Mouse (Mus musculus): ENCODE data around the gene Rnf182.

Rnf182 gene

GRCm38 (mm10) chr13:43591828-43592680 lies 23.5 kb upstream of the Rnf182 start:
- TF ChIP-seq GATA4 (IDR thresholded peaks at IDR 0.05; ENCODE audit: insufficient replicate concordance, low read length), result no peak

GRCm38 (mm10) chr13:43592681-43593068 lies 22.8 kb upstream of the Rnf182 start:
- TF ChIP-seq GATA4 (IDR thresholded peaks at IDR 0.05; ENCODE audit: insufficient replicate concordance, low read length), result no peak

- TF ChIP-seq GATA4 (IDR thresholded peaks at IDR 0.05; ENCODE audit: insufficient replicate concordance, low read length), result no peak
Observed at GRCm38 (mm10) chr13:43595896-43596295, 19.6 kb upstream of the Rnf182 start.

- TF ChIP-seq GATA4 (IDR thresholded peaks at IDR 0.05; ENCODE audit: insufficient replicate concordance, low read length), result no peak
Observed at GRCm38 (mm10) chr13:43600967-43601366, 14.5 kb upstream of the Rnf182 start.

- no peak for TF ChIP-seq GATA4 (IDR thresholded peaks at IDR 0.05; ENCODE audit: insufficient replicate concordance, low read length)
Observed at GRCm38 (mm10) chr13:43602440-43602839, 13.1 kb upstream of the Rnf182 start.

- TF ChIP-seq GATA4 (IDR thresholded peaks at IDR 0.05; ENCODE audit: insufficient replicate concordance, low read length), result no peak
Observed at GRCm38 (mm10) chr13:43603042-43603441, 12.5 kb upstream of the Rnf182 start.

GRCm38 (mm10) chr13:43608854-43609253 lies 6.7 kb upstream of the Rnf182 start:
- no peak for TF ChIP-seq GATA4 (IDR thresholded peaks at IDR 0.05; ENCODE audit: insufficient replicate concordance, low read length)

GRCm38 (mm10) chr13:43612040-43612439 lies 3.5 kb upstream of the Rnf182 start:
- no peak for TF ChIP-seq GATA4 (IDR thresholded peaks at IDR 0.05; ENCODE audit: insufficient replicate concordance, low read length)

GRCm38 (mm10) chr13:43614667-43615066 lies 843 bp upstream of the Rnf182 start:
- TF ChIP-seq GATA4 (IDR thresholded peaks at IDR 0.05; ENCODE audit: insufficient replicate concordance, low read length), result no peak

- no peak for TF ChIP-seq GATA4 (IDR thresholded peaks at IDR 0.05; ENCODE audit: insufficient replicate concordance, low read length)
Observed at GRCm38 (mm10) chr13:43615194-43615576, 325 bp upstream of the Rnf182 start.

GRCm38 (mm10) chr13:43616551-43616950 lies 1.0 kb downstream of the Rnf182 start:
- no peak for TF ChIP-seq GATA4 (IDR thresholded peaks at IDR 0.05; ENCODE audit: insufficient replicate concordance, low read length)

- TF ChIP-seq GATA4 (IDR thresholded peaks at IDR 0.05; ENCODE audit: insufficient replicate concordance, low read length), result no peak
Observed at GRCm38 (mm10) chr13:43619550-43620175, 4.2 kb downstream of the Rnf182 start.

- TF ChIP-seq GATA4 (IDR thresholded peaks at IDR 0.05; ENCODE audit: insufficient replicate concordance, low read length), result no peak
Observed at GRCm38 (mm10) chr13:43627922-43628321, 12.4 kb downstream of the Rnf182 start.

GRCm38 (mm10) chr13:43629785-43630184 lies 14.3 kb downstream of the Rnf182 start:
- TF ChIP-seq GATA4 (IDR thresholded peaks at IDR 0.05; ENCODE audit: insufficient replicate concordance, low read length), result no peak

GRCm38 (mm10) chr13:43631266-43631665 lies 15.8 kb downstream of the Rnf182 start:
- TF ChIP-seq GATA4 (IDR thresholded peaks at IDR 0.05; ENCODE audit: insufficient replicate concordance, low read length), result no peak

- no peak for TF ChIP-seq GATA4 (IDR thresholded peaks at IDR 0.05; ENCODE audit: insufficient replicate concordance, low read length)
Observed at GRCm38 (mm10) chr13:43633024-43633423, 17.5 kb downstream of the Rnf182 start.

Data from liver, adult (tissue).